Mouse (Mus musculus): ENCODE measurements around the gene Irf3. TPM values are rescaled to one million over a fixed set of nuclear protein-coding genes. Genes with fewer than 3 reads are reported as not detected.
A peak's percentile ranks its signal among the peaks of the same experiment; 100 is the strongest.

Gene Irf3
- total RNA-seq, 2 experiments from 2014 or later = 38.4 to 42.7 TPM

DNA sequence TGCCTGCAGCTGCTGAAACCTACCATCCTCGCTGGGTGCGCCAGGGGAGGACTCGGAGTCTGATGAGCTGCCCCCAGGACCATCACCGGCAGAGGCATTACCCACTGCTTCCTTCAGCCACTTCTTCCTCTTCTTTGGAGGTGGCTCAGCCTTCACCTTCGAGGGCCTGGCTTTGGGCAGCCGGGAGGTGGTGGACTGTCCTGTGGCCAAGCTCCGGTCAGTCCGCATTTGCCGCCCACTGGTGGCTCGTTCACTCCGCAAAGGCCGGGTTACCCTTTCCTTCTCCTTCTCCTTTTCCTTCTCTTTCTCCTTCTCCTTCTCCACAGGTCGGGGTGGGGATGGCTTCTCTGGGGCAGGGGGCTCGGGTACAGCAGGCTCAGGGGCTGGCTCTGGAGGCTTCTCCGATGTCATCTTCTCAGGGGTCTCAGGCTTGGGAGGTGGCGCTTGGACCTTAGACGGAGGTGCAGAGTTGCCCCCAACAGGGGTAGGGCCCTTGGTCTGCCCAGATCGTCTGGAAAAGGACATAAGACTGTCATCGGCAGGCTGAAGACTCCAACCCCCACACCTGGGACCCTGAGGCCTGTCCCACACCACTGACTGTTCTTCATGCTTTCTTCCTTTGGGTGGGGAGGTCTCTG is 36.4 kb downstream of the Irf3 start:
- no peak for TF ChIP-seq CTCF (conservative IDR thresholded peaks at IDR 0.05)
- no peak overlapping the region for H3K4me3 ChIP-seq
- no peak overlapping the region for H3K27ac ChIP-seq
- DNase-seq (ENCODE audit: low spot score in 2 of 2) = no peak

DNA sequence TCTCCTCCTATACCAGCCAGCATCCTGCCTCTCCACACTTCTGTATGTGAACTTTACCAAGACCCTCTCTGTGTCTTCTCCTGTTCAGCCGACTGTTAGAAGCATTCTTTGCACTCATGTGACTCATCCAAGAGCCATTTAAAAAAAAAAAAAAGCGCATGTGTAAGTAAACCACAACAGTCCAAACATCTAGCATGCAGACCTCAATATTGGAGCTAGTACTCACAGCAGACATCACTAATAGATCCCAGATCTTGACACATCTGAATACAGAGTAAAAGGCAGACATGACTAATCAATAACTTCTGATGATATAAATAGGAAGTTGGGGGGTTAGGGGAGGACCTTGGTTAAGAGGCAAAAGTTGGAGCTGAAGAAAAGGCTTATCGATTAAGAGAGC is 38.2 kb downstream of the Irf3 start:
- no peak for DNase-seq (ENCODE audit: low spot score in 2 of 2)
- TF ChIP-seq CTCF (conservative IDR thresholded peaks at IDR 0.05) = no peak
- Histone ChIP-seq H3K4me3 (no peak overlapping the region), H3K27ac (no peak overlapping the region)

DNA sequence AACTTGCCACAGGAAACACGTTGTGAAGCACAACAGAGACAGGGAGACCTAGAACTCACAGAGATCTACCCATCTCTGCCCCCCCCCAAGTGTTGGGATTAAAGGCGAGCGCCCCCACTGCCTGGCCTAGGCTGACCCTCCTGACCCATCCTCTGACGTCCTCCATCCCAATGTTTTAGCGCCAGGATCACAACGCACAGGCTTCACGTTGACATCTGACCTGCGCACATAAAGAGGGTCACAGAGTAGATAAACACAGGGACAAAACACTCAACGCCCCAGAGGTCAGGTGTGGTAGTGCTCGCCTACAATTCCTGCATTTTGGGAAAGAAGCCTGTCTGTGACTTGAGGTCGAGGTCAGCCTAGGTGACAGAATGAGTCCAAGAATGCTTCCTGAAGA is 39.3 kb downstream of the Irf3 start:
- Histone ChIP-seq H3K4me3 (no peak overlapping the region), H3K27ac (no peak overlapping the region)
- no peak for DNase-seq (ENCODE audit: low spot score in 2 of 2)
- no peak; the same call in 1 of the 2 replicates for TF ChIP-seq CTCF (conservative IDR thresholded peaks at IDR 0.05)

DNA sequence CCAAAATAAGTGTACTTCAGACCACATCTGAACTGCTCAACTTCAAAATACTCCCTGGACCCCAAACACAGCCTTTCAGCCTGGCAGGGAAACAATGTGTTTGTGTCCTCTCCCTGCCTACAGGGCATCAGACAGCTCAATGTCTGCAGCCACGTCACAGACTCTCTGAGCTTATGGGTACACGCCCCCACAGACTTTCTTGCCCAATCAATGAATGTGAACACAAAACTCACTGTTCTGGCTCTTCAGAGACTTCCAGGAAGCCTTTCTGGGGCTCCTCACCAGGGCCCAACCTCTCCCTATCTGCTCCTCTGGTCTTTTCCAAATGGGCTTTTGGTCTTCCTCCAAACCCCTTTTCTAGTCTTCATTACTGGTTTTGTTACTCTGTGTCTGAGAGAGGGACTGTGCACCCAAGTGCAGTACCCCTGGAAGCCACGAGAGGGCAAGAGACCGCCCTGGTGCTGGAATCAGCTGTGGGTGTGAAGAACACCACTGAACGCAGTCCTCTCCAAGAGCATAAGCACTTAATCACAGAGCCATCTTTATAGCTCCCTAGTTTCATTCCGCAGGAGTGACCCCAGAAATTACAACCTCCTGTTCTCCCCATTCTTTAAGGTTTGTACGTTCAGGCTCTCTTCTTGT is 40.4 kb downstream of the Irf3 start:
- Histone ChIP-seq H3K27ac (no peak overlapping the region), H3K4me3 (no peak overlapping the region)
- no peak for DNase-seq (ENCODE audit: low spot score in 2 of 2)
- TF ChIP-seq CTCF (conservative IDR thresholded peaks at IDR 0.05) = peak; percentile 88

DNA sequence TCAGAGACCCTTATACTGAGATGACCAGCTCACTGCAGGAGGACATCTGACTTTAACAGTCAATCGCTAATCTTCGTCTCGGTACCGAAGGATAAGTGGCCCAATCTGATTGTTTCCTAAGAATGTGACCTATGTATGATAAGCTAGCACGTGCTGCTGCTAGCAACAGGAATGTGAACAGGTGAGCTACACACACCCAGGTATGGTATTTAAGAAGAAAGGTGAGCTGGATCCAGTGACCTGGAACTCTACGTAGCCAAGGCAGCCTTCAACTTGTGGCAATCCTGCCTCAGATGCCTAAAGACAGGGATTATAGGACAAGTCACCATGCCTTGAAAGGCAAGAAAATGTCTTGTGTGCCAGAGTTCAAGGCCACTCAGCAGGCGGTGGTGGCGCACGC is 41.0 kb downstream of the Irf3 start:
- Histone ChIP-seq H3K4me3 (no peak overlapping the region), H3K27ac (no peak overlapping the region)
- no peak for TF ChIP-seq CTCF (conservative IDR thresholded peaks at IDR 0.05)
- no peak for DNase-seq (ENCODE audit: low spot score in 2 of 2)

DNA sequence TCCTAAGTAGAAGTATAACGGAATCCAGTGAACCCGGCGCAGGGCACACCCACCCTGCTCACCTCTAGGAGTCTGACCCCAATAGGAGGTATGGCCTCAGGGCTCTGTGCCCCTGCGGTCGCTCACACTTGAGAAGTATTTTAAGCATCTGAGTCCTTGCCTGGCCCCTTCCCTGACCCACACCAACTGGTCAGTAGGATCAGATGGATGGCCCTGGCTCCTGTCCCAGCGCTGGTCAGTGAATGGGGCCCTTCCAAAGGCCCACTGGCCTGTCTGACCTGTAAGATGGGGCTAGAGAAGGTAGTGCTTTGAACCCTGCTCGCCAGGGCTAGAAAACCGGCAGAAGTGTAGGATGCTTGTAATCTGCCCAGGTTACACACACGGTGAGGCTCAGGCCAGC is 43.4 kb downstream of the Irf3 start:
- no peak for TF ChIP-seq CTCF (conservative IDR thresholded peaks at IDR 0.05)
- Histone ChIP-seq H3K4me3 (no peak overlapping the region), H3K27ac (no peak overlapping the region)
- no peak for DNase-seq (ENCODE audit: low spot score in 2 of 2)

DNA sequence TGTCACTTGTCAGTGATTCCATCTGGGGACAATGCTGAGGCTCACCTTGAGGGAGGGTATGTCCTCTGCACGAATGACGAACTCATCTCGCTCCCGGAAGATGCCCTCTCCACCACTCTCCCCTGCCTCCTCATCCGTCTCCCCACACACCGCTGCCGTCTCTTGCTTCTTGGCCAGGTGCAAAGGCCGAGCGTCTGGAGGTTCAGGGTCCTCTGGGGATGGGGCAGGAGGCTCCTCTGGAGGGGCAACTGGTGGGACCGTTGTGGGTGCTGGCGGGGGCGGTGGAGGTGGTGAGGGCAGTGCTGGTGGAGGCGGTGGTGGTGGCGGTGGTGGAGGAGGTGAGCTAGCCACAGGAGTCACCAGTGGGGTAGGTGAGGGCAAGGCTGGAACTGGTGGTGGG is 45.9 kb downstream of the Irf3 start:
- no peak for TF ChIP-seq CTCF (conservative IDR thresholded peaks at IDR 0.05)
- no peak overlapping the region for H3K27ac ChIP-seq
- no peak for DNase-seq (ENCODE audit: low spot score in 2 of 2)
- no peak overlapping the region for H3K4me3 ChIP-seq

DNA sequence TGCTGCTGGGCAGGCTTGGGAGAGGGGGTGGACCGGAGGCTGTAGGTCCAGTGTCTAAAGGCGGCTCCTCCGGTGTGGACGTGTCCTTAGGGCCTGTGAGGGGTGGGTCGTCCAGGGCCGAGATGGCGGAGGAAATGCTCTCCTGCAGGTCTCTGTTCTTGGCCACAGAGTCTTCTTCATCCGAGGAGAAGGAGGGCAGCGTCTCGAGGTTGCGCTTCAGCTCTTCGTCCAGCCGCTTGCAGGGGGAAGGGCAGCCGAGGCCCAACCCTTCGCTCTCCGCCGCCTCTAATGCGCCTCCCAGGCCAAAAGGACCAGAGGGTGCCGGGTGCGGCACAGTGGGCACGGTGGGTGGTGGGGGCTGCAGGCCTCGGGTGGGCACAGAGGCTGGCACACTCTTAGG is 48.3 kb downstream of the Irf3 start:
- Histone ChIP-seq H3K27ac (no peak overlapping the region), H3K4me3 (no peak overlapping the region)
- DNase-seq (ENCODE audit: low spot score in 2 of 2) = no peak
- TF ChIP-seq CTCF (conservative IDR thresholded peaks at IDR 0.05) = no peak

DNA sequence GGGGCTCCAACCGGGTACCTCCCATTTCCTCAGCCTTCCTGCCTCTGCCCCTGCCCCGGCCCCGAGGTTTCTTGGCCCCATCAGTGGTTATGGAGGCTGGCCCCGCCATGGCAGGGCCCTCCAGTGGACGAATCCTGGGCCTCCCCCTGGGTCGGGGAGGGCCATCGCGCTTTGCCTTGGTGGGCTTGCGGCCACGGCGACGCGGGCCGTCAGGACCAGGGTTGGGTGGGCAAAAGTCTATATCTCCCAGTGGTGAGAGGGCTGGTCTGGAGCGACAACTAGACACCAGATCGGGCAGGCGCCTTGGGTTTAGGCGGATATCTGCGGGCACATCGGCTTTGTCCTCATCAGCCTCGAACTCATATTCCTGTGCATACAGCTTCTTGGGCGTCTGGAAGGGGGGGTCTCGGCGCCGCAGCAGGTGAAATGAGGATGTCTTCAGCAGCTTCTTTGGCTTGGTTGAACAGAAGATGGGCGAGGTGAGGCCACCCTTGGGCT is 49.5 kb downstream of the Irf3 start:
- Histone ChIP-seq H3K27ac (no peak overlapping the region), H3K4me3 (no peak overlapping the region)
- no peak for TF ChIP-seq CTCF (conservative IDR thresholded peaks at IDR 0.05)
- no peak for DNase-seq (ENCODE audit: low spot score in 2 of 2)

DNA sequence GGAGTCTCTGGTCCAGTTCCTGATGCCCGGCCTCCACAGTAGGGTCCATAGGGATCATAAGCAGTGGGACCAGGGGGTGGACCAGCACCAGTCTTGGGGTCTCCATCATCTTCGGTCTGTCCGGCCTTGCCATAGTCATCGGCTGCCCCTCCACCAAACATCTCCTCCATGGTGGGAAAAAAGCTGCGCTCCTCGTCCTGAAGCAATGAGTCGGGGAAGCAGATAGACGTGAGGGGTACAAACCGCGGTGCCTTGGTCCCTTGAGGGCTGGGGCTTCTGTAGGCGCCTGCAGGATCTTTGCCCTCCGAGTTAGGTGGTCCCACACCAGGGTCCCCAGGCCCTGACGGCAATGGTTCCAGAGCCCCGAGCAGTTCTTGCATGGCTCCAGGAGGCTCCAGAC is 50.0 kb downstream of the Irf3 start:
- Histone ChIP-seq H3K4me3 (no peak overlapping the region), H3K27ac (no peak overlapping the region)
- no peak for DNase-seq (ENCODE audit: low spot score in 2 of 2)
- no peak for TF ChIP-seq CTCF (conservative IDR thresholded peaks at IDR 0.05)

DNA sequence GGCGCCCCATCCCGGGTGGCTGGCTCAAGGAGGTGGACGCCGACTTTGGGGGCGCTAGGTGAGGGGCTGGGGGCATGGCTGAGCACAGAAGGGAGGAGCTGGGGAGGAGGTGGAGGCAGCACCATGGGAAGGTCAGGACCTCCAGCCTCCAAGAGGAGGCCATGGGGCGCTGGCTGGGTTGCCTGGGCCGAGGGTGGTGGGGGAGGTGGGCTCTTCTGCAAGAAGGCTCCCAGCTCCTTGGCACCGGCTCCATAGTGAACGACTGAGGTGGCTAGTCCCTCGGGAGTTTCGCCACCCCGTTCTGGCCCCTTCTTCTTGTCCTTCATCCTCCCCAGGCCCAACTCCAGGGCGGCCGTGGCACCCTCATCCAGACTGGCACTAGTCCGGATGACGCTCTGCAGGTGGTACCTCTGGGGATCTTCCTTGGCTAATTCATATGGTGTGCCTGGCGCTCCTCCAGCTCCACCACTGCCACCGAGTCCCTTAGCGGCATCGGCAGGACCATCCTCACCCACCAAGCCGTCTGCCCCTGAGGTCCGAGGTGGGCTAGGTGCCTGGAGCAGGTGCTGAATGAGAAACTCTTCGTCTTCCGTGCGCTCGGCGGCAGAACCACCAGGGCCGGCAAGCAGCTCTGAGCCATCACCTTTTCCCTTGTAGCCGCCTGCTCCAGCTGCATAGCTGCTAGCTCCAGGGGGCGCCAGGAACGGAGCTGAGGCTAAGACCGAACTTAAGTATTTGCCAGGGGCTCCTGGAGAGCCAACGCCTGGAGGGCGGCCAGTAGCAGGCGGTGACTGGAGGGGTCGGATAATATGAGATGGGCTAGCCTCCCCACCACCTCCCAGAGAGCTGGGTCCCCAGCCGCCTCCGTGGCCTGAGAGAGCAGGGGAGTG is 50.8 kb downstream of the Irf3 start:
- no peak for TF ChIP-seq CTCF (conservative IDR thresholded peaks at IDR 0.05)
- DNase-seq (ENCODE audit: low spot score in 2 of 2) = no peak
- H3K27ac ChIP-seq = no peak overlapping the region
- no peak overlapping the region for H3K4me3 ChIP-seq

DNA sequence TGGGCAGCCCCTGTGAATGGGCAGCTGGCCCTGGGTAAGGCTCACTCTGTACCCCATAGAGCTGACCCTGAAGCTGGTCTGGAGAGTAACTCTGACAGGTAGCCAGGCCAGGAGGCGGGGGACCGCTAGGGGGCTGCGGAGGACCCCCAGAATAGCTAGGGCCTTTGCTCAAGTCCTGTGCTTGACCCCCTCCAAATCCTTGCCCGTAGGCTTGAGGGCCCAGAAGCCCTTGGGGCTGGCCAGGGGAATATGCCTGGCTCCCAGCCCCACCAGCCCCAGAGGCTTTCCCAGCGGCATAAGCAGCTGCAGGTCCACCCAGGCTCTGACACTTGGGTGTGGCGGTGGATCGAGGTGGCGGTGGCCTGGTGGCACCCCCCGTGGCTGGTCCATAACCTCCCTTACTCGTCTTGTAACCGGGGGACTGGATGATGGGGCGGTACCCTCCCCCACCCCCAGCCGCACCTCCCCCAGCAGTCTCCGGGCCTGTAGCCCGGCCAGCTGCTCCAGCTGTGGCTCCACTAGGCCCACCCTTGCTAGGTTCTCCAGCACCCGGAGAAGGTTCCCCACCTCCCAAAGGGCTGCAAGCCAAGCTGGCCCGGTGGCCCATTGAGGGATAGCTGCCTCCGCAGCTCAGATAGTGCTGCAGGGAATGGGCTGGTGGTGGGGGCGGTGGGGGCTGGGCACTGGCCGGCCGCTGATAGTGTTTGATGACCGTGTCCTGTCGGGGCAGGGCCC is 51.6 kb downstream of the Irf3 start:
- Histone ChIP-seq H3K27ac (no peak overlapping the region), H3K4me3 (no peak overlapping the region)
- no peak for TF ChIP-seq CTCF (conservative IDR thresholded peaks at IDR 0.05)
- no peak for DNase-seq (ENCODE audit: low spot score in 2 of 2)

Measured in layer of hippocampus, adult 2 months (tissue).